Mouse (Mus musculus) intestine, postnatal 0 days (tissue): ENCODE measurements at regions not wholly inside any gene's neighbourhood (a gene's known extent, or its start where the extent isn't known, plus 50 kb on each side); places are given as distances from the start of the nearest gene placed in this dataset.

ENCODE experiments used
- ATAC-seq: fragments of 200-750 bp; cut with Nextera tagmentation; 2 replicates; pipeline ENCODE4 v1.8.0; 2017; ENCODE audit warnings: mild to moderate bottlenecking, moderate TSS enrichment, moderate library complexity
- H3K27ac ChIP-seq: fragments of 300-500 bp; sonication (generic); 2 replicates; pipeline ENCODE4 v1.5.1; 2014; ENCODE audit warnings: mild to moderate bottlenecking, low read depth, low read length, moderate library complexity
- H3K27me3 ChIP-seq: fragments of 300-500 bp; sonication (generic); replicated peaks from 2 replicates; pipeline ENCODE4 v1.6.1; 2014; ENCODE audit warnings: low read length, mixed read lengths; ENCODE audit not compliant: control insufficient read depth, insufficient read depth
- H3K36me3 ChIP-seq: fragments of 300-500 bp; sonication (generic); 2 replicates; pipeline ENCODE4 v1.6.1; 2014; ENCODE audit warnings: mild to moderate bottlenecking, moderate library complexity; ENCODE audit not compliant: control insufficient read depth, insufficient read depth
- H3K4me1 ChIP-seq: fragments of 300-500 bp; sonication (generic); replicated peaks from 2 replicates; pipeline ENCODE4 v1.6.1; 2014; ENCODE audit warnings: antibody characterized with exemption, low read length, mixed read lengths; ENCODE audit not compliant: control insufficient read depth, insufficient read depth
- H3K4me2 ChIP-seq: fragments of 300-500 bp; sonication (generic); replicated peaks from 2 replicates; pipeline ENCODE4 v1.6.1; 2014; ENCODE audit warnings: low read depth, mild to moderate bottlenecking, moderate library complexity
- H3K4me3 ChIP-seq: fragments of 300-500 bp; sonication (generic); 2 replicates; pipeline ENCODE4 v1.5.1; 2014; ENCODE audit warnings: low read depth, low read length
- H3K9ac ChIP-seq: fragments of 300-500 bp; sonication (generic); 2 replicates; pipeline ENCODE4 v1.6.1; 2014; ENCODE audit warnings: mild to moderate bottlenecking, low read depth, low read length
- H3K9me3 ChIP-seq: fragments of 300-500 bp; sonication (generic); 2 replicates; pipeline ENCODE4 v1.6.1; 2016; ENCODE audit warnings: mixed run types; ENCODE audit not compliant: control insufficient read depth
- CTCF ChIP-seq: sonication (generic); IDR thresholded peaks from 2 replicates; pipeline ENCODE4 v1.5.1; 2016; ENCODE audit warnings: low read depth, mild to moderate bottlenecking, control low read depth, antibody characterized with exemption, moderate library complexity
- WGBS: fragments of 180-500 bp; shearing (Covaris S2); extraction: QIAGEN DNeasy Blood & Tissue Kit; methylation state at CpG from one replicate; pipeline ENCODE4 v1.1.7; 2014; 5-methylcytosine and 5-hydroxymethylcytosine counted together

GRCm38 (mm10) chr3:137227122-137227838 lies 113.6 kb upstream of the Emcn start:
- H3K9ac ChIP-seq, result no peak overlapping the region

GRCm38 (mm10) chr3:137228416-137228815 lies 112.5 kb upstream of the Emcn start:
- no peaks in the 10 kb centered on the region for H3K4me1 ChIP-seq
- 75% methylated on average over 5 of the region's 5 CpGs for WGBS
- H3K4me3 ChIP-seq, result no peak overlapping the region
- ATAC-seq, result no peak
- H3K27ac ChIP-seq, result no peak overlapping the region
- H3K27me3 ChIP-seq, result no peaks in the 10 kb centered on the region
- no peak for TF ChIP-seq CTCF
- H3K4me2 ChIP-seq, result no peak overlapping the region
- no peaks in the 10 kb centered on the region for H3K9me3 ChIP-seq
- H3K9ac ChIP-seq, result no peak overlapping the region
- no peaks in the 10 kb centered on the region for H3K36me3 ChIP-seq

More at GRCm38 (mm10) chr3:137227122-137227838, 113.6 kb upstream of the Emcn start:
- TF ChIP-seq CTCF, result no peak
- Histone ChIP-seq H3K27ac (no peak overlapping the region), H3K36me3 (no peaks in the 10 kb centered on the region), H3K9me3 (no peaks in the 10 kb centered on the region), H3K4me1 (no peaks in the 10 kb centered on the region), H3K27me3 (no peaks in the 10 kb centered on the region), H3K4me3 (no peak overlapping the region), H3K4me2 (no peak overlapping the region)
- WGBS, result 81% methylated on average over 5 of the region's 5 CpGs
- ATAC-seq, result no peak

GRCm38 (mm10) chr3:137242877-137243276 lies 98.0 kb upstream of the Emcn start:
- Histone ChIP-seq H3K9me3 (no peaks in the 10 kb centered on the region), H3K4me3 (no peak overlapping the region), H3K4me2 (no peak overlapping the region), H3K27me3 (no peaks in the 10 kb centered on the region), H3K27ac (no peak overlapping the region), H3K4me1 (no peaks in the 10 kb centered on the region), H3K36me3 (no peaks in the 10 kb centered on the region), H3K9ac (no peak overlapping the region)
- no peak for ATAC-seq
- 48% methylated on average over 1 of the region's 1 CpGs for WGBS
- TF ChIP-seq CTCF, result no peak

- Histone ChIP-seq H3K9ac (no peak overlapping the region), H3K4me3 (no peak overlapping the region), H3K27ac (no peak overlapping the region), H3K36me3 (no peaks in the 10 kb centered on the region), H3K4me1 (no peaks in the 10 kb centered on the region), H3K27me3 (no peaks in the 10 kb centered on the region), H3K4me2 (no peak overlapping the region), H3K9me3 (no peaks in the 10 kb centered on the region)
- 92% methylated on average over 4 of the region's 4 CpGs for WGBS
- no peak for ATAC-seq
- TF ChIP-seq CTCF, result no peak
Observed at GRCm38 (mm10) chr3:137263907-137264306, 77.0 kb upstream of the Emcn start.

- no peaks in the 10 kb centered on the region for H3K9me3 ChIP-seq
- TF ChIP-seq CTCF, result no peak
- no peaks in the 10 kb centered on the region for H3K27me3 ChIP-seq
- no peak for ATAC-seq
- no peak overlapping the region for H3K27ac ChIP-seq
- no peak overlapping the region for H3K4me2 ChIP-seq
- no peaks in the 10 kb centered on the region for H3K36me3 ChIP-seq
- WGBS, result 94% methylated on average over 1 of the region's 1 CpGs
- H3K4me3 ChIP-seq, result no peak overlapping the region
- H3K9ac ChIP-seq, result no peak overlapping the region
- H3K4me1 ChIP-seq, result no peaks in the 10 kb centered on the region
Observed at GRCm38 (mm10) chr3:137267752-137268151, 73.1 kb upstream of the Emcn start.

GRCm38 (mm10) chr3:137275444-137275843 lies 65.4 kb upstream of the Emcn start:
- 68% methylated on average over 8 of the region's 8 CpGs for WGBS
- Histone ChIP-seq H3K36me3 (no peaks in the 10 kb centered on the region), H3K27ac (no peak overlapping the region), H3K4me2 (no peak overlapping the region), H3K9ac (no peak overlapping the region), H3K9me3 (no peaks in the 10 kb centered on the region), H3K4me1 (no peaks in the 10 kb centered on the region), H3K27me3 (no peaks in the 10 kb centered on the region), H3K4me3 (no peak overlapping the region)
- no peak for ATAC-seq
- TF ChIP-seq CTCF, result no peak

DNA sequence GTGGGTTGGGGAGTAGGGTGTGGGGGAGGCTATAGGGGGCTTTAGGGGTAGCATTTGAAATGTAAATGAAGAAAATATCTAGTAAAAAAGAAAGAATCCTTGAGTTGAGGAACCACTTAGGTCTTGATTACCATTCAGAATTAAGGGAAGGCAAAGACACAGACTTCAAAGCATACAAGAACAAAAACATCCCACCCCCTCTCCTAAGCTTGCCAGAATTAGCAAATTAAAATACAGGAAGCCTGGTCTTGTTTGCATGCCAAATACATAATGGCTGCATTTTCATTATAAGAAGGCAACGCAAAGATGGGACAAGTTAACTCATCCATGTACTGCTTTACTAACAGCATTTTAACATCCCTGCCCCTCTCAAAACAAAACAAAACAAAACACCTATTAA lies 61.6 kb upstream of the Emcn start:
- 86% methylated on average over 1 of the region's 1 CpGs for WGBS

More for the DNA sequence above, 61.6 kb upstream of the Emcn start:
- Histone ChIP-seq H3K4me1 (no peaks in the 10 kb centered on the region), H3K36me3 (no peaks in the 10 kb centered on the region), H3K9me3 (no peaks in the 10 kb centered on the region), H3K4me2 (no peak overlapping the region), H3K4me3 (no peak overlapping the region), H3K27ac (no peak overlapping the region), H3K9ac (no peak overlapping the region), H3K27me3 (no peaks in the 10 kb centered on the region)
- no peak for ATAC-seq
- no peak for TF ChIP-seq CTCF
